Mouse (Mus musculus) ES-E14 (cell line): ENCODE measurements around the gene Ivns1abp.

Experiments used
- CHD2 ChIP-seq: IDR thresholded peaks from 2 replicates; pipeline ENCODE4 v1.6.1; 2014; ENCODE audit warnings: mild to moderate bottlenecking, low read depth, low read length, inconsistent platforms
- ZNF384 ChIP-seq: IDR thresholded peaks from 2 replicates; pipeline ENCODE4 v1.6.1; 2012; ENCODE audit warnings: low read depth, low read length, inconsistent platforms

DNA sequence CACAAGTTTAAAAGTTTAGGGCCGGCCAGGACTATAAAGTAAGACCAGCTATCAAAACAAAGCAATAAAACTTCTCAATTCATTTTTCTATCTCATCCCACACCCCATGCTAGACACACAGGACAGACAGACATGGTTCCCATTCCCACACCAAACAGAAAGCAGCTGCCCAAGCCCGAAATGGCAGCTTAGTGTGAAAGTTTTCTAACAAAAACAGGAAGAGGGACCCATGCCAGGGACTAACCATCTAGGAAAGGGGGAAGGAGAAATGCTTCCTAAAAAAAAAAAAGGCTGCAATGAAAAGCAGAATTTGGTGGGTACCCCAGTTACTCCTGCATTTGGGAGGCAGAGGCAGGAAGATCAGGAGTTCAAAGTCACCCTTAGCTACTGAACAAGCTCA lies 37.2 kb upstream of the Ivns1abp start:
- TF ChIP-seq ZNF384 (no peak), CHD2 (no peak)
